Mouse (Mus musculus): Measurements from ENCODE around the gene Rasl11b. TPM values are rescaled to one million over a fixed set of nuclear protein-coding genes. Genes with fewer than 3 reads are reported as not detected.

Rasl11b gene
- polyA plus RNA-seq, 1 experiment from 2014 or later = 134 TPM

GRCm38 (mm10) chr5:74215125-74215524 lies 20.0 kb downstream of the Rasl11b start:
- peak overlapping the region; percentile 88 for H3K27ac ChIP-seq

GRCm38 (mm10) chr5:74218524-74218923 lies 23.4 kb downstream of the Rasl11b start:
- H3K27ac ChIP-seq = peak overlapping the region; percentile 79

More at GRCm38 (mm10) chr5:74215125-74215524, 20.0 kb downstream of the Rasl11b start:
- no peaks in the 10 kb centered on the region for H3K9me3 ChIP-seq
- no peaks in the 10 kb centered on the region for H3K27me3 ChIP-seq
- H3K36me3 ChIP-seq = no peaks in the 10 kb centered on the region
- H3K4me3 ChIP-seq = no peak overlapping the region
- no peak overlapping the region for H3K9ac ChIP-seq
- ATAC-seq (ENCODE audit: insufficient number of reproducible peaks, insufficient read depth, low FRiP score, low TSS enrichment) = peak; percentile 38; the same call in 1 of the 2 replicates
- peaks cover 44% of the 10 kb centered on the region for H3K4me1 ChIP-seq
- 14% methylated on average over 4 of the region's 4 CpGs for WGBS
- H3K4me2 ChIP-seq (replicated peaks) = peak overlapping the region; percentile 14; the same call in 1 of the 2 replicates

GRCm38 (mm10) chr5:74222626-74223025 lies 27.5 kb downstream of the Rasl11b start:
- 85% methylated on average over 4 of the region's 4 CpGs for WGBS
- Histone ChIP-seq H3K27ac (no peak overlapping the region), H3K4me1 (peaks cover 9% of the 10 kb centered on the region), H3K27me3 (no peaks in the 10 kb centered on the region), H3K9ac (no peak overlapping the region), H3K9me3 (no peaks in the 10 kb centered on the region), H3K4me2 (replicated peaks) (no peak overlapping the region), H3K4me3 (no peak overlapping the region), H3K36me3 (no peaks in the 10 kb centered on the region)
- no peak for ATAC-seq (ENCODE audit: insufficient number of reproducible peaks, insufficient read depth, low FRiP score, low TSS enrichment)

More at GRCm38 (mm10) chr5:74218524-74218923, 23.4 kb downstream of the Rasl11b start:
- no peaks in the 10 kb centered on the region for H3K27me3 ChIP-seq
- H3K36me3 ChIP-seq = no peaks in the 10 kb centered on the region
- no peaks in the 10 kb centered on the region for H3K9me3 ChIP-seq
- no peak overlapping the region for H3K4me3 ChIP-seq
- no peak for ATAC-seq (ENCODE audit: insufficient number of reproducible peaks, insufficient read depth, low FRiP score, low TSS enrichment)
- WGBS = 26% methylated on average over 4 of the region's 4 CpGs
- H3K9ac ChIP-seq = no peak overlapping the region
- peaks cover 26% of the 10 kb centered on the region for H3K4me1 ChIP-seq
- no peak overlapping the region for H3K4me2 ChIP-seq (replicated peaks)

GRCm38 (mm10) chr5:74224480-74224879 lies 29.4 kb downstream of the Rasl11b start:
- no peaks in the 10 kb centered on the region for H3K36me3 ChIP-seq
- 87% methylated on average over 6 of the region's 6 CpGs for WGBS
- H3K4me1 ChIP-seq = no peaks in the 10 kb centered on the region
- ATAC-seq (ENCODE audit: insufficient number of reproducible peaks, insufficient read depth, low FRiP score, low TSS enrichment) = no peak
- no peaks in the 10 kb centered on the region for H3K9me3 ChIP-seq
- no peak overlapping the region for H3K9ac ChIP-seq
- H3K27me3 ChIP-seq = no peaks in the 10 kb centered on the region
- H3K27ac ChIP-seq = no peak overlapping the region
- no peak overlapping the region for H3K4me2 ChIP-seq (replicated peaks)
- no peak overlapping the region for H3K4me3 ChIP-seq

- ATAC-seq (ENCODE audit: insufficient number of reproducible peaks, insufficient read depth, low FRiP score, low TSS enrichment) = no peak
- Histone ChIP-seq H3K9ac (no peak overlapping the region), H3K27ac (no peak overlapping the region), H3K4me1 (0 out of 2 replicates have a peak, but pooled peaks cover 9% of the 10 kb centered on the region), H3K4me2 (replicated peaks) (no peak overlapping the region), H3K27me3 (no peaks in the 10 kb centered on the region), H3K36me3 (no peaks in the 10 kb centered on the region), H3K9me3 (no peaks in the 10 kb centered on the region), H3K4me3 (no peak overlapping the region)
- WGBS = 89% methylated on average over 5 of the region's 5 CpGs
These were observed 31.1 kb downstream of the Rasl11b start for GRCm38 (mm10) chr5:74226183-74226582.

- H3K9ac ChIP-seq = no peak overlapping the region
- no peaks in the 10 kb centered on the region for H3K9me3 ChIP-seq
- H3K4me2 ChIP-seq (replicated peaks) = no peak overlapping the region
- H3K27me3 ChIP-seq = no peaks in the 10 kb centered on the region
- no peak overlapping the region for H3K27ac ChIP-seq
- no peak for ATAC-seq (ENCODE audit: insufficient number of reproducible peaks, insufficient read depth, low FRiP score, low TSS enrichment)
- no peak overlapping the region for H3K4me3 ChIP-seq
- H3K36me3 ChIP-seq = no peaks in the 10 kb centered on the region
- 92% methylated on average over 6 of the region's 6 CpGs for WGBS
- H3K4me1 ChIP-seq = 0 out of 2 replicates have a peak, but pooled peaks cover 9% of the 10 kb centered on the region
These were observed 32.3 kb downstream of the Rasl11b start for GRCm38 (mm10) chr5:74227352-74227751.

- Histone ChIP-seq H3K27ac (no peak overlapping the region), H3K27me3 (no peaks in the 10 kb centered on the region), H3K9ac (no peak overlapping the region), H3K4me1 (0 out of 2 replicates have a peak, but pooled peaks cover 9% of the 10 kb centered on the region), H3K4me2 (replicated peaks) (no peak overlapping the region), H3K36me3 (no peaks in the 10 kb centered on the region), H3K4me3 (no peak overlapping the region), H3K9me3 (no peaks in the 10 kb centered on the region)
- ATAC-seq (ENCODE audit: insufficient number of reproducible peaks, insufficient read depth, low FRiP score, low TSS enrichment) = no peak
- 71% methylated on average over 1 of the region's 1 CpGs for WGBS
These were observed 33.9 kb downstream of the Rasl11b start for GRCm38 (mm10) chr5:74228938-74229337.

- Histone ChIP-seq H3K4me3 (no peak overlapping the region), H3K4me1 (0 out of 2 replicates have a peak, but pooled peaks cover 9% of the 10 kb centered on the region), H3K4me2 (replicated peaks) (no peak overlapping the region), H3K27ac (no peak overlapping the region), H3K9ac (no peak overlapping the region), H3K9me3 (no peaks in the 10 kb centered on the region), H3K36me3 (no peaks in the 10 kb centered on the region), H3K27me3 (no peaks in the 10 kb centered on the region)
- WGBS = 61% methylated on average over 11 of the region's 11 CpGs
- ATAC-seq (ENCODE audit: insufficient number of reproducible peaks, insufficient read depth, low FRiP score, low TSS enrichment) = no peak
These were observed 34.8 kb downstream of the Rasl11b start for GRCm38 (mm10) chr5:74229775-74230413.

- H3K4me1 ChIP-seq = 0 out of 2 replicates have a peak, but pooled peaks cover 9% of the 10 kb centered on the region
- no peak overlapping the region for H3K27ac ChIP-seq
- ATAC-seq (ENCODE audit: insufficient number of reproducible peaks, insufficient read depth, low FRiP score, low TSS enrichment) = 0 out of 2 replicates have a peak, but pooled peaks have one; percentile 28
- H3K27me3 ChIP-seq = no peaks in the 10 kb centered on the region
- H3K4me3 ChIP-seq = no peak overlapping the region
- H3K36me3 ChIP-seq = no peaks in the 10 kb centered on the region
- H3K4me2 ChIP-seq (replicated peaks) = no peak overlapping the region
- WGBS = 67% methylated on average over 2 of the region's 2 CpGs
- H3K9ac ChIP-seq = no peak overlapping the region
- H3K9me3 ChIP-seq = no peaks in the 10 kb centered on the region
These were observed 35.4 kb downstream of the Rasl11b start for GRCm38 (mm10) chr5:74230525-74230924.

GRCm38 (mm10) chr5:74233808-74234207 lies 38.7 kb downstream of the Rasl11b start:
- Histone ChIP-seq H3K9ac (no peak overlapping the region), H3K36me3 (no peaks in the 10 kb centered on the region), H3K27ac (no peak overlapping the region), H3K4me2 (replicated peaks) (no peak overlapping the region), H3K27me3 (no peaks in the 10 kb centered on the region), H3K9me3 (no peaks in the 10 kb centered on the region), H3K4me1 (0 out of 2 replicates have a peak, but pooled peaks cover 9% of the 10 kb centered on the region), H3K4me3 (no peak overlapping the region)
- no peak for ATAC-seq (ENCODE audit: insufficient number of reproducible peaks, insufficient read depth, low FRiP score, low TSS enrichment)
- 93% methylated on average over 7 of the region's 7 CpGs for WGBS

- H3K4me2 ChIP-seq (replicated peaks) = no peak overlapping the region
- H3K4me1 ChIP-seq = peaks cover 10% of the 10 kb centered on the region; the same call in 1 of the 2 replicates
- H3K9me3 ChIP-seq = no peaks in the 10 kb centered on the region
- H3K27me3 ChIP-seq = no peaks in the 10 kb centered on the region
- 86% methylated on average over 1 of the region's 1 CpGs for WGBS
- H3K4me3 ChIP-seq = no peak overlapping the region
- H3K36me3 ChIP-seq = no peaks in the 10 kb centered on the region
- H3K9ac ChIP-seq = no peak overlapping the region
- no peak overlapping the region for H3K27ac ChIP-seq
- ATAC-seq (ENCODE audit: insufficient number of reproducible peaks, insufficient read depth, low FRiP score, low TSS enrichment) = no peak
These were observed 44.3 kb downstream of the Rasl11b start for GRCm38 (mm10) chr5:74239369-74239768.

- Histone ChIP-seq H3K4me3 (no peak overlapping the region), H3K9ac (no peak overlapping the region), H3K4me1 (peaks cover 10% of the 10 kb centered on the region; the same call in 1 of the 2 replicates), H3K36me3 (no peaks in the 10 kb centered on the region), H3K9me3 (no peaks in the 10 kb centered on the region), H3K4me2 (replicated peaks) (no peak overlapping the region), H3K27ac (peak overlapping the region; percentile 41; the same call in 1 of the 2 replicates), H3K27me3 (no peaks in the 10 kb centered on the region)
- 66% methylated on average over 8 of the region's 8 CpGs for WGBS
- ATAC-seq (ENCODE audit: insufficient number of reproducible peaks, insufficient read depth, low FRiP score, low TSS enrichment) = no peak
These were observed 45.2 kb downstream of the Rasl11b start for GRCm38 (mm10) chr5:74240298-74240697.
